Mouse (Mus musculus) spleen, adult 2 months (tissue): ENCODE data around the gene Olfr303.

Experiments
- CTCF ChIP-seq: fragments of 200-500 bp; IDR thresholded peaks from 2 replicates; pipeline ENCODE4 v1.5.1; 2011; ENCODE audit warnings: mild to moderate bottlenecking, inconsistent platforms; ENCODE audit not compliant: insufficient read depth, insufficient read length, insufficient replicate concordance; ENCODE audit errors: extremely low read depth
- POLR2A ChIP-seq: fragments of 200-500 bp; IDR thresholded peaks from 2 replicates; pipeline ENCODE4 v1.6.1; 2011; ENCODE audit warnings: low read depth, low read length, inconsistent platforms

- TF ChIP-seq CTCF: no peak
- no peak for TF ChIP-seq POLR2A
Measured at GRCm38 (mm10) chr7:86397689-86398088, at the start of gene Olfr303.
